Mouse (Mus musculus): Measurements from ENCODE around the gene Fam155a. TPM values are rescaled to one million over a fixed set of nuclear protein-coding genes. Genes with fewer than 3 reads are reported as not detected.

Gene Fam155a
- total RNA-seq, 2 experiments from 2014 or later, result 105 to 109 TPM

DNA sequence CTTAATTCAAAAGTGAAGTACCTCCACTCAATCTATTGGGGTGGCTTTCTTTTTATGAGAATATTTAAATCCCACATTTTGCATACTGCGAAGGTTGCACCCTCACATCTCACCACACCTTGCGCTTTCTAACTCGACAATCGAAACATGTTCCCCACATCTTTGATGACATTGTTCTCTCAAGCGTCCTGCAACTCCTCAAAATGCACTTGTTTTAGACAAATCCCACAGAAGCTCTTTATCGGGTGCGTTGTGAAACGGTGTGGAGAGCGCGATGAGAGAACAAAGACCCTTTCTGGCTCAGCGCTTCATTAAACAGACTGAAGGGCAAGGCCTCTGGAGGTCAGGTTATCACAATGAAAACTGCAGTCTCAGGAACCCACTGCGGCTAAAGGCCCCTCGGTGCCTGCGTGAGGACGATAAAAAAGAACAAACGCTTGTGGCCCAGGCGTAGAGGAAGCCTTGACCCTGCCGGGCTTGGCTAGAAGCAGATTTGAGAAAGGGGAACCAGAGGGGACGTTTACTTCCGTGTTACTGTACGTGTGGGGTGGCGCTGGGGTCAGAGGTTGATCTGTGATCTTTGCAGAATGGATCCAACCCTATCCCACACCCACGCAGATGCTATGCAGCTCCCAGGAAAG lies 613.7 kb downstream of the Fam155a start:
- no peak for DNase-seq (ENCODE audit: low spot score in 2 of 2)
- intact Hi-C loops (cut with DNase I), result no loop called here

Small RNA genes within 50 kb of the gene (microRNA-seq; reads per million reads assigned to microRNA genes)
- 0 reads per million in 2 experiments for gene Gm47312

Other genes with a start within 250 kb of the Fam155a start
- gene Gm10217, start 93.1 kb upstream of the Fam155a start, total RNA-seq (2021), result not detected
- gene Lig4, start 206.5 kb upstream of the Fam155a start, total RNA-seq (2021), result 10 to 100 TPM; 11.1 to 11.7 TPM
- gene Abhd13, start 206.5 kb upstream of the Fam155a start, total RNA-seq (2021), result 10 to 100 TPM; 31.5 to 32.3 TPM
- gene Tnfsf13b, start 235.3 kb upstream of the Fam155a start, total RNA-seq (2021), result 1 to 10 TPM; 2.4 to 3.1 TPM

Measured in left cerebral cortex, postnatal 25 days (tissue).